Mouse (Mus musculus): ENCODE data around the gene Rnf216.

DNA sequence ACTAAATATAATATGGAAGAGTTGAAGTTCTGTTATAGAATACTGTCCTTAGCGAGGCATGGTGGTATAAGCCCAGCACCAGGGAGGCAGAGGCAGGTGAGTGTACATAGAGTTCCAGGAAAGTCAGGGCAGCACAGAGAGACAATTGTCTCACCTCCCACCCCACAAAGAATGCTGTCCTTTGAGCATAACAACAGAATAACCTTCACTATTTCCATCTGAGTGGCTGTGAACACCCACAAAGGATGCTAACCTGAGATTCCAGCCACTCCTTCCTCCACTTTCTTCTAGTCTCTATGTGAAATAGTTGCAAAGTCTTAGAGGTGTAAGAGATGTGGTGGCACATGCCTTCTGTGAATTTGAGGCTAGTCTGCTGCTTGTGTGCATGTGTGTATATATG lies 89.8 kb downstream of the Rnf216 start:
- TF ChIP-seq POLR2A (IDR thresholded peaks at IDR 0.05; ENCODE audit: low read depth, low read length) (no peak), CTCF (IDR thresholded peaks at IDR 0.05; ENCODE audit: borderline replicate concordance, insufficient read depth, low read length) (no peak)
